Mouse (Mus musculus) right cerebral cortex, postnatal 10 days (tissue): ENCODE data around the gene Ddx51.

ENCODE experiments used
- DNase-seq, 2 experiments: peaks; one replicate each; pipeline ENCODE4 v3.0.0; 2021; ENCODE audit warnings: low spot score in 2 of 2

Ddx51 gene

GRCm38 (mm10) chr5:110652719-110653648, at the start of gene Ddx51, which contains the start of gene Noc4l:
Ddx51 (plus strand) TSS chr5:110653451.
Noc4l (minus strand) TSS chr5:110653417.
- peak; percentile 97 to 98 for DNase-seq

DNA sequence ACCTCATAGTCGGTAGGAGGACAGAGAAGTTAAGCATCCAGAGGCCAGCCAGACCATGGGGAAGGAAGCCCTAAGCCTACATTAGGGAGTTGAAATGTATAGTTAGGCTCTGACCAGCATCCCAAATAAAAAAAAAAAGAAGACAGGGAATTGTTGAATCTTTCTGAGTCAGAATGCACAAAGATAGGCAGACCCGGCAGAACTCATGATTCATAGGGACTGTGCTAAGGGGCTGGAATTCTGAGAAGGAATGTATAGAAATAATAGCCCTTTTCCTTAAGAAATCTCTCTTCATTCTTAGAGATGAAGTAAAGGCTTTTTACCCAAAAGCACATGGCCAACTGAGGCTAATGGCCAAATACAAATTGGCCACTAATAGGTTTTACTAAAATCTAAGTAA, 48.9 kb upstream of the Ddx51 start:
- DNase-seq: no peak

GRCm38 (mm10) chr5:110605531-110606221, 47.6 kb upstream of the Ddx51 start:
- DNase-seq: peak in 1 of 2 experiments; percentile 53

DNA sequence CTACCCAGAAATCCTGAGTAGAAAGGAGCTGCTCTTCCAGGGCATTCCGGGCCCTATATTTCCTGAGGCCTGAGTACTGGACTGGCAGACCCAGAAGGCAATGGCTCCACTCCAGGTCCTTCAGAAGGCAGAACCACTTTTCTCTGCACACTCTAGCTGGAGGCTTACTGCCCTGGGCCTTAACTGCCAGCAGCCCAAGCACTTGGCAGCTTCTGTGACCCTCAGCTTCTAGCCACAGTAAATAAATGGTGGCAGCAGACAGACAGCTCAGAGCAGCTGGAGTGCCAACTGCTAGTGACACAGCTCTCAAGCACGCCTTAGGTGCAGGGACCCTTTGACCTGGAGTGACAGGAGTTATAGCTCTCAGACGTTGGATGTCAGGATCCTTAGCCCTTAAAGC, 45.5 kb upstream of the Ddx51 start:
- DNase-seq: peak; percentile 53 to 57

DNA sequence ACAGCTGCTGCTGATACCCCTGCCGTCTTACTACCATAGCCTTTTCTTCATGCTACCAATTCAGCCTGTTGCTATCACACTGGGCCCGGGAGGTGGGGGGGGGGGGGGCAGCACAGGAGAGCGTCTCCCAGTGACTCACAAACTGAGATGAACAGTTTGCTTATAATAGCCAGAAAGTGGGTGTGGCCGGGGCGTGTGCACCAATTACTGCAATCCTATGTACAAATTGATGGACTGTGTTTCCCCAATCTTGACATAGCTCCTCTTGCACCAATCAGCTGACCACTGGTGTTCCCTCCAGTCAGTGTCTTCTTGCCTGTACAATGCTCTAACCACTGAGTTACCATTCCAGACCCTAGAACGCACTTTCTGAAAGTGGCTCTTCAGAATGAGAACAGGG, 44.9 kb upstream of the Ddx51 start:
- DNase-seq: no peak

DNA sequence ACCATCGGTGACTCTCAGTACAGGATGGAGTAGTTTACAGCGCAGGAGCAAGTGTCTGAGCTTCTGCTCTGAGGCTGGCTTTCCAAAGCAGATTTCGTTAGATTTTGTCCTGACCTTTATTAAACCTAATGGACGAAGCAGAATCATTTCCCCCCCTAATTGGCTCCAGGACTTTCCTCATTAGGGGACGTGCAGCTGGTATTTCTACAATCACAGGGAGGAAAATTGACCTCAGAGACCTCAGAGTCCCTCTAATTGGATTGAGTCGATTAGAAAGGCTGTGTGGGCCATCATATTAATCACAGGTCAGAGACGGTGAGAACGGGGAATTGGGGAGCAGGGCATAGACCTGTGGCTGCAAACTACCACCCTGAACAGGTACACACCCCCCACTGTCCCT, 44.3 kb upstream of the Ddx51 start:
- no peak for DNase-seq

- DNase-seq: no peak
Measured at GRCm38 (mm10) chr5:110609425-110609824, 43.8 kb upstream of the Ddx51 start.

GRCm38 (mm10) chr5:110609868-110610267, 43.4 kb upstream of the Ddx51 start:
- DNase-seq: no peak

DNA sequence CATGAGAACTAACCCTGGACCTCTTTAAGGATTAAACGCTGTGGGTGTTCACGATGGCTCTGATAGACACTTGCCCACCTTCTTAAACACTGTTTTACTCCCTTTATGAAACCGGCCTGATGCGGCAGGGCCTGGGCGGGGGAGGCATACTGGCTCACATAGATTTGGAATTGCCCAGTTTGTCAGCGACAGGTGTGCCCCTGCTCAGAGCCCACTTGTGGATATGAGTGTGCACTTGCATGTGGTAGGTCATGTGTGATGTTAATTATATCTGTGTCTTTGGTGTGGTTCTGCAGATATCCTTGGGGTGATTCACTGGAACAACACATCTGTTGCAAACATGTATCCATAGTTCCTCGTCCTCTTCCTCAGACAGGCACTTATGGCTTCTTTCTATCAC, 42.8 kb upstream of the Ddx51 start:
- no peak for DNase-seq

DNA sequence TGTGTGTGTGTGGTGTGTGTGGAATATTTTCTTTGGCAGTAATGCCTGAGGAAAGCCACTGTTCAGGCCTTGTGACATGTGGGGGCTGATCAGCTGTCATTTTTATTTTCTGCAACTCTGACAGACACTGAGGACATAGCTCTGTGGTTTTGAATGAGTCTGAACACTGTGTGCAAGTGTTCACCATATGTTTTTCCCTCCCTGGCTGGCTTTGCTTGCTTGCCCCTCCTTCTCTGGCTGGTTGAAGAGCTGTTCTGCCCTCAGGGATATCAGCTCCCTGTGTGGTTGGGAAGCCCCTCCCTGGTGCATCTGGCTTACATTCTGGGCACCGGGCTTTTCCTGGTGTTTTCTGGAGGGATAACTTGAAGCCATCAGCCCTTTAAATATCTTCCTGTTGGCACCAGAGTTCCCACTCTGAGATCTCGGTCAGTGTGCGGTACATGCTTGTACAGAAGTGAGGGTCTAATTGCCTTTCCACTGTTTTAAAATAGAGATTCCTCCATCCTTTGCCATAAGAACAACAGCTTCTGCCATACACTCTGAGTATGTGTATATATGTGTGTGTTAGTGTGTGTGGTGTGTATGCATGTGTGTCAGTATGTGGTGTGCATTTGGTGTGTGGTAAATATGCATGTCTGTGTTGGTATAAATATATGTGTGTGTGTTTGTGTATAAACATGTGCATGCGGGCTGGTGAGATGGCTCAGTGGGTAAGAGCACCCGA, 41.7 kb upstream of the Ddx51 start:
- peak; percentile 56 to 69 for DNase-seq

DNA sequence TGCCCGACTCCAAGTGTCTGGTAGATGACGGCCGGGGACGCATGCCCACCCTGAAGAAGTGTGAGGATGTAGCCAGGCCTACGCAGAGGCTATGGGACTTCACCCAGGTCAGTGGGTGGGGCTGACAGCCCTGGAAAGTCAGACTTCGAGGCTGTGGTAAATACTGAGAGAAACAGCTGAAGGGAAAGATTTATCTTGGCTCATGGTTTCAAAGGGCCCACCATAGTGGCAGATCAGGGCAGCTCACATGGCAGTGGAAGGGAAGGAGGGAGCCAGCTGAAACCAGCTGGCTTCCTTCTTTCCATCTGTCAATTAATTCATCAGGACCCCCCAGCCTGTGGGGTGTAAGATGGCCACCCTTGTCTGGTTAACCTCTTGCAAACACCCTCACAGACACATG, 34.0 kb upstream of the Ddx51 start:
- DNase-seq: no peak

DNA sequence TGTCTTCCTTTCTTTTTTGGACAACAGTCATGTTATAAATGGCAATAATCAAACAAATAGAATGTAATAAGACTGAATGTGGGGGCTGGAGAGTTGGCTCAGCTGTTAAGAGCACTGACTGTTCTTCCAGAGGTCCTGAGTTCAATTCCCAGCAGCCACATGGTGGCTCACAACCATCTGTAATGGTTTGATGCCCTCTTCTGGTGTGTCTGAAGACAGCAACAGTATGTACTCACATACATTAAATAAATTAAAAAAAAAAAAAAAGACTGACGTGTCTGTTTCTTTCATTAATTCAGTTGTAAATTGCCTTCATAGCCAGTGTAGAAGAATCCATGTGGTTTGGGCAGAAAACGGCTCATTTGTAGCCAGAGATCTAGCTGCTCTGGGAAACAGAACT, 28.9 kb upstream of the Ddx51 start:
- no peak for DNase-seq

DNA sequence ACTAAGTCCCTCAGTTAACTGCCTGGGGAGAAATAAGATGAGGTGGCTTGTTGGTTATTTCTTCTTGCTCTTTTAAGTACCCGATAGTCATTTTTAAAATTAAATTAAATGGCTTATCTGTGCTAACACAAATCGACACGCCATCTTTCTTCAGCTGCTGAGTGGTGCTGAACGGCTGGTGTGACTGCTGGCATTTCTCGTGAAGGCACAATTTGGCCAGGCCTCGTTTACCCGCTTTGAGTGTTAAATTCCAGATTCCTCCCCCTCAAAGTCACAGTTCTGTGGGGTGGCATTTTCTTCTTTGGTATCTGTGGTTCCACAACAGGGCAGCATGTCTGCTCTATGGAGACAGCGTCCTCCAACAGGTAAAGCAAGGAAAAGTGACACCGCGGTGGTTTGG, 25.9 kb upstream of the Ddx51 start:
- DNase-seq: no peak

GRCm38 (mm10) chr5:110628156-110628555, 25.1 kb upstream of the Ddx51 start:
- peak in 1 of 2 experiments; percentile 49 for DNase-seq

GRCm38 (mm10) chr5:110629525-110630120, 23.6 kb upstream of the Ddx51 start:
- DNase-seq: no peak

DNA sequence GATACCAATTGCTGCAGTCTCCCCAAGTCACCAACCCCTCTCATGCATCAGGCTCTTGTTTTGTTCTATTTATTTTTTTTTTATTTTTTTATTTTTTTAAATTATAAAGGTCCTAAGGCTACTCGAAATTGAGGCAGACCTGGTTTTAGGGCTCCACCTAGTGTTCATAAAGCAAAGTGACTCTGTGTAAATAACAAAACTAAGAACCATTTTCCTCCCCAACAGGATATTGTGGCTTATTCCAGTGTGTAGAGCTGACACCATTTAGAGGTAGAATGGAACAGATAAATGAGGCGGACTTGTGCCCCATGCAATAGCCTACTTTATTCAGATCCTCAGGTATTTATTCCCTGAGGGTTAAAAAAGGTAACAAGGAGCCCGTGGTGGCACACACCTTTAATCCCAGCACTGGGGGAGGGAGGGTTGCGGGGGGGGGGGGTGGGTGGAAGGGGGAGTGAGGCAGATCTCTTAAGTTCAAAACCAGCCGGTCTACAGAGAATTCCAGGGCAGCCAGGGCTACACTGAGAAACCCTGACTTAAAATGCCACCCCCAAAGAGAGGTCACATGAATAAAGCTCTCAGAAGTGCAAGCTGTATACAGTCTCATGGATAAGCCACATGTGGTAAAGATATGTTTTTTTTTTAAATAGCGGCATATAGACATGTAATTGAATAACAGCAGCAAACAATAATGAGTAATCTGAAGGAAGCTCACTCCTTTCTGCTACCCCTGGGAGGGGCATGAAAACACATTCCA, 17.1 kb upstream of the Ddx51 start:
- DNase-seq: no peak

GRCm38 (mm10) chr5:110638306-110639074, 14.8 kb upstream of the Ddx51 start:
- DNase-seq: no peak

GRCm38 (mm10) chr5:110639459-110639858, 13.8 kb upstream of the Ddx51 start:
- peak; percentile 83 to 86 for DNase-seq

- no peak for DNase-seq
Measured at GRCm38 (mm10) chr5:110646377-110646776, 6.9 kb upstream of the Ddx51 start.

DNA sequence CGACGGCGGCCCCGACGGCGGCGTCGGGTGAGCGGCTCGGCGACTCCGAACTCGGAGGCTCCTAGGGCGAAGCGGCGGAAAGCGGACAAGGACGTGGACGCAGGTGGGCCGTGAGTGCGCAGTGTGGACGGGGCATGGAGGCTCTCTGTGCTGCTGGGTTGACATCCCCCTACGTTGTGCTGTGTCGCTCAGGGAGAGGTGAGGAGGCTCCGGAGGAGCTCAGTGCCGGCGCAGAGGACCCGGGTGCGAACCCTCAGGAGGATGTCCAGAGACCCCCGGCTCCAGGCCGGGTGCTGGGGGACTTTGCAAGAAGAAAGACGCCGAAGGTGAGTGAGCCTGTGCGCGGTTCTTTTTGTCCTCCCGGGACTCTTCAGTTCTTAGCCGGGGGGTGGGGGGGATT, 435 bp downstream of the Ddx51 start:
- DNase-seq: no peak
